Mouse (Mus musculus): ENCODE measurements around the gene Sardh.

Gene Sardh

GRCm38 (mm10) chr2:27226572-27226971 lies 21.6 kb downstream of the Sardh start:
- no peak for DNase-seq (ENCODE audit: low spot score in 2 of 2)

- DNase-seq (ENCODE audit: low spot score in 2 of 2) = no peak
These were observed 25.1 kb downstream of the Sardh start for GRCm38 (mm10) chr2:27223012-27223421.

GRCm38 (mm10) chr2:27218569-27218968 lies 29.6 kb downstream of the Sardh start:
- DNase-seq (ENCODE audit: low spot score in 2 of 2) = no peak

GRCm38 (mm10) chr2:27218121-27218544 lies 30.0 kb downstream of the Sardh start:
- no peak for DNase-seq (ENCODE audit: low spot score in 2 of 2)

GRCm38 (mm10) chr2:27215537-27215936 lies 32.6 kb downstream of the Sardh start:
- no peak for DNase-seq (ENCODE audit: low spot score in 2 of 2)

- DNase-seq (ENCODE audit: low spot score in 2 of 2) = no peak
These were observed 35.9 kb downstream of the Sardh start for GRCm38 (mm10) chr2:27211966-27212893.

GRCm38 (mm10) chr2:27210676-27211210 lies 37.4 kb downstream of the Sardh start:
- no peak for DNase-seq (ENCODE audit: low spot score in 2 of 2)

GRCm38 (mm10) chr2:27210255-27210654 lies 37.9 kb downstream of the Sardh start:
- no peak for DNase-seq (ENCODE audit: low spot score in 2 of 2)

- DNase-seq (ENCODE audit: low spot score in 2 of 2) = no peak
These were observed 38.3 kb downstream of the Sardh start for GRCm38 (mm10) chr2:27209816-27210215.

GRCm38 (mm10) chr2:27209370-27209769 lies 38.8 kb downstream of the Sardh start:
- DNase-seq (ENCODE audit: low spot score in 2 of 2) = no peak

- DNase-seq (ENCODE audit: low spot score in 2 of 2) = no peak
These were observed 41.0 kb downstream of the Sardh start for GRCm38 (mm10) chr2:27207126-27207525.

- no peak for DNase-seq (ENCODE audit: low spot score in 2 of 2)
These were observed 41.9 kb downstream of the Sardh start for GRCm38 (mm10) chr2:27206128-27206797.

GRCm38 (mm10) chr2:27205666-27206065 lies 42.5 kb downstream of the Sardh start:
- DNase-seq (ENCODE audit: low spot score in 2 of 2) = no peak

- DNase-seq (ENCODE audit: low spot score in 2 of 2) = no peak
These were observed 47.6 kb downstream of the Sardh start for GRCm38 (mm10) chr2:27200586-27200985.

GRCm38 (mm10) chr2:27198551-27199246 lies 49.4 kb downstream of the Sardh start:
- DNase-seq (ENCODE audit: low spot score in 2 of 2) = no peak

- no peak for DNase-seq (ENCODE audit: low spot score in 2 of 2)
These were observed 58.1 kb downstream of the Sardh start for GRCm38 (mm10) chr2:27189994-27190393.

GRCm38 (mm10) chr2:27187531-27187930 lies 60.6 kb downstream of the Sardh start:
- DNase-seq (ENCODE audit: low spot score in 2 of 2) = no peak

GRCm38 (mm10) chr2:27183734-27184133 lies 64.4 kb downstream of the Sardh start:
- no peak for DNase-seq (ENCODE audit: low spot score in 2 of 2)

- DNase-seq (ENCODE audit: low spot score in 2 of 2) = no peak
These were observed 66.2 kb downstream of the Sardh start for GRCm38 (mm10) chr2:27181907-27182306.

GRCm38 (mm10) chr2:27179101-27179500 lies 69.0 kb downstream of the Sardh start:
- DNase-seq (ENCODE audit: low spot score in 2 of 2) = no peak

- DNase-seq (ENCODE audit: low spot score in 2 of 2) = no peak
These were observed 72.4 kb downstream of the Sardh start for GRCm38 (mm10) chr2:27175696-27176267.

GRCm38 (mm10) chr2:27174242-27174641 lies 73.9 kb downstream of the Sardh start:
- DNase-seq (ENCODE audit: low spot score in 2 of 2) = no peak
